Comparison of ENCODE assay signal across 23 mouse cellular contexts in the genomic region with DNA sequence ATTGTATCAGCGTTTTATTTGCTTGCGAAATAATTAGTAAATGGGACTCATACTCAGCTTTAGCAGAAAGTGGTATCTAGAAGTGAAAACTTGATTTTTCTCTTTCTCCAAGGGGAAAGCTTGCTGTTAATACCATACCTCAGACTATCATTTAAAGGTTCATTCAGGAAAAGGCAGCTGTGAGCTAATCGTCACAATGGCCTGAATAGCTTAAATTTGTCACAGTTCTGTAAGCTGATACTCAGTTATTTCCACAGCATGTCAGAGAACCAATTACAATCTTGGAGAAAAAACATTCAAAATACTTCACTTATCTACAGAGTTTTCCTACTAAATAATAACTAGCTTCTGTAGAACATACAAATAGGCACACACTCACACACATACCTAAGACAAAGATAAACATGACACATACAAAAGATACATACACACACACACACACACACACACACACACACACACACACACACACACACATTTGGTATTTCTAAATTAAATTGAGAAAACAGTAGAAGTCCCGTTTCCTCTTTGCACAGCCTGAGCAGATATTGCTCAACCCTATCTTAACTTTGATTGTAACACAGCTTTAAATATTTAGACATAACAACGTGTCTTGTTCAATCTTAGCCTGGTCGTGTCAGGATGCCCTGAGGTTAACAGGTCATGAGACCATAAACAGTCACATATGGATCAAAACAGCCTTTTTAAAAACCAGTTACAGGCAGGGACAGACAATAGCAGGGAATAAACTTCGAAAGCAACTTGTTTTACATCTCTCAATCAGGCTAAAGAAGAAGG.
DNase-seq lines count a peak whose midpoint lies in the region; ATAC-seq lines count a peak whose summit lies in the region.
"Had no signal": no experiment of that assay in that cellular context is flagged by ENCODE, and none has a peak within 500 bp of the region (broad histone marks: within the 10 kb centered on the region; RNA-seq: fewer than 3 reads in every experiment).

No protein-coding gene starts in this region.

- no peaks in the 10 kb centered on the region for H3K4me1 ChIP-seq in hindbrain, embryonic 11.5 days (replicated peaks; ENCODE audit: control insufficient read depth, insufficient read depth, low read length)
- H3K4me1 ChIP-seq in hindbrain, embryonic 14.5 days (replicated peaks; ENCODE audit: control insufficient read depth, insufficient read depth, low read length) = no peaks in the 10 kb centered on the region
- no peaks in the 10 kb centered on the region for H3K4me1 ChIP-seq in midbrain, embryonic 11.5 days (ENCODE audit: control insufficient read depth, insufficient read depth, low read length)
- H3K4me1 ChIP-seq in midbrain, embryonic 15.5 days = no peaks in the 10 kb centered on the region
- H3K4me1 ChIP-seq: forebrain, embryonic 10.5 days; hindbrain, embryonic 15.5 days had no signal

- H3K36me3 ChIP-seq in hindbrain, embryonic 11.5 days (ENCODE audit: control insufficient read depth, insufficient read depth, low read length) = no peaks in the 10 kb centered on the region
- H3K36me3 ChIP-seq in hindbrain, embryonic 14.5 days (replicated peaks; ENCODE audit: control insufficient read depth, insufficient read depth) = no peaks in the 10 kb centered on the region
- H3K36me3 ChIP-seq in midbrain, embryonic 11.5 days (ENCODE audit: control insufficient read depth, insufficient read depth, low read length) = no peaks in the 10 kb centered on the region
- no peaks in the 10 kb centered on the region for H3K36me3 ChIP-seq in midbrain, embryonic 15.5 days (replicated peaks)
- H3K36me3 ChIP-seq: forebrain, embryonic 10.5 days; hindbrain, embryonic 15.5 days had no signal

- DNase-seq in hindbrain, embryonic 11.5 days (ENCODE audit: low spot score) = peak; percentile 8
- DNase-seq in hindbrain, embryonic 14.5 days (ENCODE audit: low spot score) = no peak
- DNase-seq in midbrain, embryonic 11.5 days (ENCODE audit: low spot score, missing footprints) = peak; percentile 84
- peak; percentile 8 for DNase-seq in ovary, postnatal 36 days (ENCODE audit: low spot score)
- no peak for DNase-seq in ovary, postnatal 10 days (ENCODE audit: low spot score)
- DNase-seq in mesoderm, embryonic 11.5 days (ENCODE audit: low read depth, low spot score) = peak; percentile 14
- no peak for DNase-seq in heart, postnatal 10 days
- DNase-seq: adrenal gland, postnatal 25 days; cerebellum, adult 11 months; cerebellum, adult 9-11 months; gastrocnemius, postnatal 36 days; heart, adult 2 months; heart, postnatal 36 days; kidney, adult 2 months; layer of hippocampus, adult 9-11 months; thymus, adult 2 months; thymus, postnatal 4 days had no signal

- H3K9me3 ChIP-seq in hindbrain, embryonic 11.5 days (ENCODE audit: control insufficient read depth, low read length) = no peaks in the 10 kb centered on the region
- H3K9me3 ChIP-seq in hindbrain, embryonic 14.5 days (ENCODE audit: control insufficient read depth, low read length) = no peaks in the 10 kb centered on the region
- no peaks in the 10 kb centered on the region for H3K9me3 ChIP-seq in midbrain, embryonic 11.5 days (ENCODE audit: control insufficient read depth, low read length)
- H3K9me3 ChIP-seq in midbrain, embryonic 15.5 days = no peaks in the 10 kb centered on the region
- H3K9me3 ChIP-seq: forebrain, embryonic 10.5 days; hindbrain, embryonic 15.5 days had no signal

- H3K4me2 ChIP-seq in hindbrain, embryonic 11.5 days (replicated peaks; ENCODE audit: low read depth, low read length) = no peak overlapping the region
- no peak overlapping the region for H3K4me2 ChIP-seq in hindbrain, embryonic 14.5 days (replicated peaks)
- H3K4me2 ChIP-seq in midbrain, embryonic 11.5 days = no peak overlapping the region
- H3K4me2 ChIP-seq in midbrain, embryonic 15.5 days = no peak overlapping the region
- H3K4me2 ChIP-seq: hindbrain, embryonic 15.5 days had no signal

- ATAC-seq in hindbrain, embryonic 11.5 days (ENCODE audit: low FRiP score) = peak; percentile 56; the same call in 1 of the 2 replicates
- ATAC-seq in hindbrain, embryonic 14.5 days (ENCODE audit: low FRiP score) = no peak
- peak; percentile 76 for ATAC-seq in midbrain, embryonic 11.5 days (ENCODE audit: low FRiP score)
- no peak for ATAC-seq in midbrain, embryonic 15.5 days (replicated peaks)
- ATAC-seq: CD4-positive, CD25-positive, alpha-beta regulatory T cell, adult 4 months; forebrain, embryonic 16.5 days had no signal

- no peak overlapping the region for H3K27ac ChIP-seq in hindbrain, embryonic 11.5 days (ENCODE audit: low read depth, low read length)
- H3K27ac ChIP-seq in hindbrain, embryonic 14.5 days = no peak overlapping the region
- H3K27ac ChIP-seq in midbrain, embryonic 11.5 days (ENCODE audit: low read depth, low read length) = no peak overlapping the region
- no peak overlapping the region for H3K27ac ChIP-seq in midbrain, embryonic 15.5 days
- H3K27ac ChIP-seq: forebrain, embryonic 10.5 days; heart, adult 2 months; hindbrain, embryonic 15.5 days; kidney, postnatal 0 days had no signal

- no peaks in the 10 kb centered on the region for H3K27me3 ChIP-seq in hindbrain, embryonic 11.5 days (ENCODE audit: control insufficient read depth, insufficient read depth, low read length)
- H3K27me3 ChIP-seq in hindbrain, embryonic 14.5 days (ENCODE audit: control insufficient read depth, insufficient read depth, low read length) = no peaks in the 10 kb centered on the region
- H3K27me3 ChIP-seq in midbrain, embryonic 11.5 days (ENCODE audit: control insufficient read depth, insufficient read depth, low read length) = no peaks in the 10 kb centered on the region
- no peaks in the 10 kb centered on the region for H3K27me3 ChIP-seq in midbrain, embryonic 15.5 days (replicated peaks)
- H3K27me3 ChIP-seq: hindbrain, embryonic 15.5 days had no signal

- H3K9ac ChIP-seq in hindbrain, embryonic 11.5 days (ENCODE audit: low read depth, low read length) = no peak overlapping the region
- H3K9ac ChIP-seq in hindbrain, embryonic 14.5 days = no peak overlapping the region
- H3K9ac ChIP-seq in midbrain, embryonic 11.5 days (ENCODE audit: low read length) = no peak overlapping the region
- H3K9ac ChIP-seq in midbrain, embryonic 15.5 days = no peak overlapping the region
- H3K9ac ChIP-seq: hindbrain, embryonic 15.5 days had no signal

- 55% methylated on average over 7 of the region's 7 CpGs for WGBS in hindbrain, embryonic 11.5 days
- 61% methylated on average over 7 of the region's 7 CpGs for WGBS in hindbrain, embryonic 14.5 days
- 62% methylated on average over 7 of the region's 7 CpGs for WGBS in midbrain, embryonic 11.5 days
- 55% methylated on average over 7 of the region's 7 CpGs for WGBS in midbrain, embryonic 15.5 days

- intact Hi-C loops in heart, postnatal 10 days (cut with DNase I) = no loop called here

- H3K4me3 ChIP-seq in hindbrain, embryonic 11.5 days (ENCODE audit: low read depth, low read length) = no peak overlapping the region
- no peak overlapping the region for H3K4me3 ChIP-seq in hindbrain, embryonic 14.5 days (replicated peaks; ENCODE audit: low read length)
- H3K4me3 ChIP-seq in midbrain, embryonic 11.5 days (ENCODE audit: low read depth, low read length) = no peak overlapping the region
- no peak overlapping the region for H3K4me3 ChIP-seq in midbrain, embryonic 15.5 days
- H3K4me3 ChIP-seq: forebrain, embryonic 10.5 days; heart, adult 2 months; hindbrain, embryonic 15.5 days had no signal

Comparison
In these comparisons a context has a peak if more than half of its experiments do, and no peak if none do; other contexts are left out.
1. ATAC-seq: peak in hindbrain, embryonic 11.5 days (single experiment) and midbrain, embryonic 11.5 days (single experiment); none in hindbrain, embryonic 14.5 days (single experiment) and midbrain, embryonic 15.5 days (single experiment).
2. DNase-seq: peak in hindbrain, embryonic 11.5 days (single experiment), midbrain, embryonic 11.5 days (single experiment), ovary, postnatal 36 days (single experiment) and mesoderm, embryonic 11.5 days (single experiment); none in hindbrain, embryonic 14.5 days (single experiment), ovary, postnatal 10 days (single experiment) and heart, postnatal 10 days (0 of 2).